Mouse (Mus musculus) heart, postnatal 4 days (tissue): ENCODE data around the gene Olfr1239. TPM values are rescaled to one million over a fixed set of nuclear protein-coding genes. Genes with fewer than 3 reads are reported as not detected.

Experiments used
- DNase-seq: peaks from one replicate; pipeline ENCODE4 v3.0.0; 2021
- total RNA-seq, 2 experiments: library from RNA; stranded (reverse); gene quantifications; 2 replicates each; pipeline ENCODE4 v1.2.3; 2021

Olfr1239 gene
- not detected for total RNA-seq

GRCm38 (mm10) chr2:89420307-89420706 is at the start of gene Olfr1239:
TSS of gene Olfr1239 (minus strand) at chr2:89420407.
- DNase-seq, result no peak

GRCm38 (mm10) chr2:89442900-89443299 is 22.7 kb upstream of the Olfr1239 start, which contains the start of gene Olfr1240:
TSS of gene Olfr1240 (minus strand) at chr2:89443000.
- no peak for DNase-seq

- no peak for DNase-seq
Observed at GRCm38 (mm10) chr2:89414557-89414956, 5.7 kb downstream of the Olfr1239 start.

GRCm38 (mm10) chr2:89409576-89409975 is 10.6 kb downstream of the Olfr1239 start, which contains the start of gene Olfr1238:
TSS of gene Olfr1238 (minus strand) at chr2:89409676.
- no peak for DNase-seq

GRCm38 (mm10) chr2:89400882-89401281 is 19.3 kb downstream of the Olfr1239 start:
- DNase-seq, result no peak

Other genes starting within 250 kb of the Olfr1239 start
- gene Olfr1225, start 245.7 kb downstream of the Olfr1239 start, total RNA-seq, result not detected
- gene Olfr1226, start 220.4 kb downstream of the Olfr1239 start, total RNA-seq, result not detected
- gene Olfr1228, start 166.3 kb downstream of the Olfr1239 start, total RNA-seq, result not detected
- not detected for gene Olfr1229, start 132.4 kb downstream of the Olfr1239 start, total RNA-seq
- gene Olfr1230, start 123.1 kb downstream of the Olfr1239 start, total RNA-seq, result not detected
- not detected for gene Olfr1231, start 113.3 kb downstream of the Olfr1239 start, total RNA-seq
- not detected for gene Olfr1232, start 90.7 kb downstream of the Olfr1239 start, total RNA-seq
- gene Olfr1233, start 78.0 kb downstream of the Olfr1239 start, total RNA-seq, result not detected
- not detected for gene Olfr1234, start 55.5 kb downstream of the Olfr1239 start, total RNA-seq
- gene Olfr1238, start 10.7 kb downstream of the Olfr1239 start, total RNA-seq, result not detected
- not detected for gene Olfr1240, start 22.6 kb upstream of the Olfr1239 start, total RNA-seq
- not detected for gene Olfr1241, start 66.7 kb upstream of the Olfr1239 start, total RNA-seq
- not detected for gene Olfr1242, start 77.9 kb upstream of the Olfr1239 start, total RNA-seq
- gene Olfr1243, start 111.1 kb upstream of the Olfr1239 start, total RNA-seq, result not detected
- not detected for gene Olfr1245, start 158.0 kb upstream of the Olfr1239 start, total RNA-seq
- gene Olfr1246, start 172.8 kb upstream of the Olfr1239 start, total RNA-seq, result not detected
- under 1 TPM in 1 of 2 experiments, not detected in 1; 0.07 TPM for gene Olfr1247, start 193.7 kb upstream of the Olfr1239 start, total RNA-seq
- not detected for gene Olfr1248, start 197.8 kb upstream of the Olfr1239 start, total RNA-seq
- gene Olfr1249, start 214.6 kb upstream of the Olfr1239 start, total RNA-seq, result not detected
- gene Olfr1250, start 241.1 kb upstream of the Olfr1239 start, total RNA-seq, result not detected